Mouse (Mus musculus): ENCODE data around the gene Pdp2.

DNA sequence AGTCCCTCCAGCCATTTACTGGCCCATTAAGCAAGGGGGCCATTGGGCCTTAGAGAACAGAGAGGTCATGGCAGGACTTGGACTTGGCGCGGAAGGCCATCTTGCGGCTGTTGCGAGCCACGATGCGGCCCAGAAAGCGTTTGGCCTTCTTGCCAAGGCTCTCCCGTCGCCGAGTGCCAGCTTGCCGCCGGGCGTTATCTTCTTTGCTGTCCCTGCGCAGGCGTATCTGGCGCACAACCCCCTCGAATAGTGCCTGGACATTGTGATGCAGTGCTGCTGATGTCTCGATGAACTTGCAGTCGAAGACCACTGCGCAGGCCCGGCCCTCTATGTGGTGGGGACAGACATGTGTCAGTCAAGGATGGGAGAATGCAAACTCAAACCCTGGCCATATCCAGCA lies 37.2 kb downstream of the Pdp2 start:
- no peak for TF ChIP-seq EP300 (IDR thresholded peaks at IDR 0.05; ENCODE audit: low read depth)
- no peak for TF ChIP-seq CTCF (IDR thresholded peaks at IDR 0.05; ENCODE audit: low read depth)

Measured in liver, postnatal 0 days (tissue).